Mouse (Mus musculus): ENCODE data around the gene Imp3.

- 0 out of 2 replicates have a peak, but pooled peaks have one; percentile 68 for TF ChIP-seq EP300 (IDR thresholded peaks at IDR 0.05; ENCODE audit: insufficient read depth, low read depth, low read length)
- TF ChIP-seq CTCF (IDR thresholded peaks at IDR 0.05), result peak; percentile 47
Measured at GRCm38 (mm10) chr9:56937223-56938160, at the start of gene Imp3.

Measured in heart, adult 2 months (tissue).